Mouse (Mus musculus): ENCODE data around the gene Mllt6. TPM values are rescaled to one million over a fixed set of nuclear protein-coding genes. Genes with fewer than 3 reads are reported as not detected.

Gene Mllt6
- polyA plus RNA-seq, 1 experiment from 2014 or later: 2.1 TPM

DNA sequence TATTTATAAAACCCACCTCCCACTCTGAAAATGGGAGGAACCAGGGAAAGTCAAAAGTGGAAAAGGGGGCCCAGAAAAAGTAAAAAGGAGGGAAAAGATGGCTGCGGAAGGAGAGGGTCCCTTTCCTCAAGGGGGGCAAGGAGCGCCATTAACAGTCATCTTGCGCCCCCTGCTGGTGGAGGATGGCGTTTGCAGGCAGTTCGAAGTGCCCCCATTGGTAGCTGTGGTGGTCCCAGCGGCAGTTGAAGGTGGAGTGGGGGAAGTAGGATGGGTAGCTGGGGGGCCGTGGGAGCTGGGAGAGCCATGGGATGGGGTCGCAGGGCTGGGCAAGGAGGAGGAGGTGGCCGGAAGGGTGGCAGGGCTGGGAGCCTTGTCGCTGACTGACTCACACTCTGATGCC, 26.6 kb downstream of the Mllt6 start:
- no peaks in the 10 kb centered on the region for H3K27me3 ChIP-seq (replicated peaks; ENCODE audit: low read depth, poor library complexity, severe bottlenecking)
- H3K4me3 ChIP-seq: peak overlapping the region; percentile 21; the same call in 1 of the 2 replicates
- H3K9me3 ChIP-seq: no peaks in the 10 kb centered on the region
- H3K27ac ChIP-seq (replicated peaks): no peak overlapping the region
- peak; percentile 85 for DNase-seq (ENCODE audit: low spot score)
- peaks cover 80% of the 10 kb centered on the region for H3K36me3 ChIP-seq (replicated peaks)
- WGBS: 33% methylated on average over 10 of the region's 10 CpGs
- peaks cover 42% of the 10 kb centered on the region for H3K4me1 ChIP-seq

DNA sequence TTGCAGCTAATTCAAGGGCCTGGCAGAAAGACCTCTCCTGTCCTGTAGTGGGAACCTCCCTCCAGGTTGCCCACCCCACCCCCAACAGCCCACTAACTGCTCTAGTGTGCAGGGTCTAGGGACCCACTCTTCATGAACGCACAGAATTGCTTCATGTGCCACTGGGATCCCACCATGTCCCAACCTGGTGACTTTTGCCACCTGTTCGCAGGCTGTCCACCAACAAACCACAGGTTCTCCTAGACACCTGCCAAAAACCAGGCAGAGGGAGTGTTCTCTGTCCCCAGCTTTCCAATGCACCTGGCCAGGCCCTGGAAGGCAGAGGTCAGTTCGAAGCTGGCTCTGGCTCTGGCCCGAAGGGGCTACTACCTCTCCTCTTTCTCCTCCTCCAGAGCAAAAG, 31.2 kb downstream of the Mllt6 start:
- H3K4me3 ChIP-seq: peak overlapping the region; percentile 94; the same call in 1 of the 2 replicates
- WGBS: 92% methylated on average over 4 of the region's 4 CpGs
- H3K4me1 ChIP-seq: peaks cover 50% of the 10 kb centered on the region
- H3K9me3 ChIP-seq: no peaks in the 10 kb centered on the region
- H3K27ac ChIP-seq (replicated peaks): no peak overlapping the region
- no peak for DNase-seq (ENCODE audit: low spot score)
- peaks cover 68% of the 10 kb centered on the region for H3K36me3 ChIP-seq (replicated peaks)
- no peaks in the 10 kb centered on the region for H3K27me3 ChIP-seq (replicated peaks; ENCODE audit: low read depth, poor library complexity, severe bottlenecking)

DNA sequence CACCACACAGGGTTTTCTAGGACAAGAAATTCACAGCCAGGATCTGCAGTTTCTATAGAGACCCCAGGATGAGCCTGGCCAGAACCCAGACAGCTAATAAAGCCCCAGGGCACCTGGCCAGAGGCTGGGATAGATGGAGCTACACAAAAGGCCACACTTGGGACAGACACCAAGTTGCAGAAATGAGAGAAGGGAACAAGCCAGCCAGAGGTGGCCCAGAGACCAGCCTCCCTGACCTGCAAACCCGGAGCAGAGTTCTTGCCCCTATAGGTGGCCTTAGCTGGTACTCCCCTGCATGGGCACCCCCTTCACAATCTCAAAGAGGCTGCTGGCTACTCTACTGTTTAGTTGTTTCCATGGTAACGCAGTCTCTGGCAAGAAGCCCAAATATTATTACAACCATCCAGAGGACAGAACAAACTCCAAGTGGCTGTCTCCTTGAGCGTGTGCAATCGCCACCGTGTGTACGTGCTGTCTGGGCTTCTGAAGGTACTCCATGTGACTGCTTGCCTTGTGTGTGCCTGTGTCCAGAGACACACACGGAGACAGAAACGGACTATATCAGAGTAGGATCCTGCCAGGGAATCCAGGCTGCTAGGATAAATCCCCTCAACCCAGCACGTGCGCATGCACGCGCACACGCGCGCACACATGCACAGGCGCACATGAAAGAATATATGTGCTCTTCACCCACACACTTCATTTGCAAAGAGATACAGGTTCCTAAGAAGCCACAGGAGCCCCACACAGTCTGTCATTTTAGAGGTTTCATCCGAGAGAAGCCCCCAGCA, 31.9 kb downstream of the Mllt6 start:
- Histone ChIP-seq H3K27ac (replicated peaks) (peak overlapping the region; percentile 24; the same call in 1 of the 2 replicates), H3K4me3 (peak overlapping the region; percentile 94; the same call in 1 of the 2 replicates), H3K4me1 (peaks cover 50% of the 10 kb centered on the region), H3K36me3 (replicated peaks) (peaks cover 62% of the 10 kb centered on the region), H3K9me3 (no peaks in the 10 kb centered on the region), H3K27me3 (replicated peaks; ENCODE audit: low read depth, poor library complexity, severe bottlenecking) (no peaks in the 10 kb centered on the region)
- DNase-seq (ENCODE audit: low spot score): no peak
- 70% methylated on average over 17 of the region's 17 CpGs for WGBS

DNA sequence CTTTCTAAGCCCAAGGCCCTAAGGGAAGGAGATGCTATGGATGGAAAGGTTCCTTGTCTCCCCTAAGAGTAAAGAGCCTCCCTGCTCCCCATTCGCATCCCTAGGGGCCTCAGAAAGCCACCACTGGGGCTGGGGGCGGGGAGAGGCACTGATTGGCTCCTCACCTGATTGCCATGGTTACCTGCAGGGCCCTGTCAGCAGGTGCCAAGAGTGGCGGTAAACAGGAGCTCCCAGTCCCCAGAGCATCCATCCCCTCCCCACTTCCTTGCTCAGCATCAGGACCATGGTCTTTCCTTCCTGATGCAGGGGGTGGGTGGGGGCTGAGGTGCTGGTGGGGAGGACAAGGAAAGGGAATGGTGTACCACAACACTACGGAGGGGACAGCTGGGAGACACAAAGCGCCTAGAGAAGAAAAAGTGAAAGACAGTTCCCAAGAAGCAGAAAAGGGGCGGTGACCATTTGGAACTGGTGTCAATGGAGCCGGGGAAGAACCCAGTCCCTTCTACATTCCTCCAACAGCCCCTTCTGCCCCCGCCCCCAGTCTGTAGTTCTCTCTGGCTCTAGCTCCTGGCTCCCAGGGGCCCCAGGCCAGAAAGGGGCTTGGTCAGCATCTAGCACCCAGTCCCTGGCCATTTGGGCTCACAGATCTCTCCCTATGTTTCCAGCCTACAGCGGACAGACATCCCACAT, 32.6 kb downstream of the Mllt6 start:
- peak overlapping the region; percentile 35 for H3K27ac ChIP-seq (replicated peaks)
- H3K4me3 ChIP-seq: peak overlapping the region; percentile 94
- WGBS: 38% methylated on average over 9 of the region's 9 CpGs
- no peaks in the 10 kb centered on the region for H3K27me3 ChIP-seq (replicated peaks; ENCODE audit: low read depth, poor library complexity, severe bottlenecking)
- peaks cover 55% of the 10 kb centered on the region for H3K36me3 ChIP-seq (replicated peaks)
- no peaks in the 10 kb centered on the region for H3K9me3 ChIP-seq
- H3K4me1 ChIP-seq: peaks cover 54% of the 10 kb centered on the region
- no peak for DNase-seq (ENCODE audit: low spot score)

DNA sequence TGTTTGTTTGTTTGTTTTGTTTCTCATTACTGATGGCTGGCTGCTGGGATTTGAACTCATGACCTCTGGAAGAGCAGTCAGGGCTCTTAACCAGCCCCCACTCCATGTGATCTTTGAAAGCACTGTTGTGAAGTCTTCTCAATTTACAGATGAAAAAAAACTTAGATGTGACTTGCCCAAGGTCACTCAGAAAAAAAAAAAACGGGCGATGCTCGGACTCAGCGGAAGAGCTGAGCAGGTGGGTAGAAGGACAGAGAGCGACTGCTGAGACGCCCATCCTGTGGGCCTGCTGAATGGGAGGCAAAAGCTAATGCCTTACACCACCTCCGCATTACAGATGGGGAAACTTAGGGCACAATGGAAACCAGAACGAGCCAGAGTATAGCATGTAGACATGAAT, 33.5 kb downstream of the Mllt6 start:
- no peaks in the 10 kb centered on the region; the same call in 1 of the 2 replicates for H3K27me3 ChIP-seq (replicated peaks; ENCODE audit: low read depth, poor library complexity, severe bottlenecking)
- H3K27ac ChIP-seq (replicated peaks): no peak overlapping the region
- 59% methylated on average over 8 of the region's 8 CpGs for WGBS
- H3K9me3 ChIP-seq: no peaks in the 10 kb centered on the region
- H3K4me1 ChIP-seq: peaks cover 62% of the 10 kb centered on the region
- H3K4me3 ChIP-seq: peak overlapping the region; percentile 94
- peaks cover 47% of the 10 kb centered on the region for H3K36me3 ChIP-seq (replicated peaks)
- DNase-seq (ENCODE audit: low spot score): no peak

DNA sequence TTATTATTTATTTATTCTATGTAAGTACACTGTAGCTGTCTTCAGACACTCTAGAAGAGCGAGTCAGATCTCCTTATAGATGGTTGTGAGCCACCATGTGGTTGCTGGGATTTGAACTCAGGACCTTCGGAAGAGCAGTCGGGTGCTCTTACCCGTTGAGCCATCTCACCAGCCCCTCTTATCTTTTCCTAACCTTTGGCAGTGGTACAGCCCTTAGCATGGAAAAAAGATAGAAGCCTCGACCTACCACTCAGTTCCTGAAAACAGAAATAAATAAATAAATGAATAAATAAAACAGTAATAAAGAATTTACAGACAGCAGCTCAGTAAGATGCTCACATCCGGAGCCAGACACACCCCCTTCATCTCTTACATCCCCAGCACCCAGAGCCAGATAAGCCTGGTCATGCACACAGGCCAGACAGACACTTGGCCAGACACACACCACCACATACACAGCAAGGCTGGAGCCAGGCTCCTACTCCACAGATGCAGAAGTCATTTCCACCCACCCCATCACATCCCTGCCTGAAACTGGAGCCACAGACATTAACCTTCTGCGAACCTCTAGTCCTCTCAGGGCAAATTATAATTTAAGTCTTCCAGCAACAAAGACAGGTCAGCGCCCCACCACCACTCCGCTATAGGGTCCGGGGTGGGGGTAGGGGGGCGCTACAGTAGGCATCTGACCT, 34.1 kb downstream of the Mllt6 start:
- WGBS: 56% methylated on average over 11 of the region's 11 CpGs
- Histone ChIP-seq H3K4me1 (peaks cover 67% of the 10 kb centered on the region), H3K36me3 (replicated peaks) (peaks cover 40% of the 10 kb centered on the region)

DNA sequence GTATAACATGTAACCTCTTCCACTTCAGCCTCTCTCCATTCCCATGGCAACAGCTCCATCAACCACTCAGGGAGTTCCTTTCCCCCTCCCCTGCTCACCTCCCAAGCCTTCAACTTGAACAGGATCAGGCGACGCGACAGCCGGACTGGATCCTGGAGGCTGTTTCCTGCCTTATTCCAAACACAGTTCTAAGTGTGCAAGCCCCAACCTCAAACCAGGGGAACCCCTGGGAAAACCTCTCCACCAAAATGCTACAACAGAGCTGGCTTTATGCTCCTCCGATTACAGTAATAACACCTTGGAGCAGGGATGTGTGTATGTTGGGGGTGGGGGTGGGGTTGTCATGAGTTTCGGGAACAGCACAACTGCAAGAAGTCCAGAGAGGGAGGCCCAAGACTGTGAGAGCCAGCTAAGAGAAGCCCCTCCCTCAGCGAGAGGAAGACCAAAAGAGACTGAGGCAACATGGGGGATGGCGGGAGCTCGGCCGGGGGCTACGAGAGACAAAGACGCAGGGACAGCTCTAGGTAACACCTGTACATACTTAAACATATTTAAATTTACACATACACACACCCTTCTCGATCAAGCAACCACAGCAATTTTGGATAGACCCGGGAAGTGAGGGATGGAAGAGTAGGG, 34.8 kb downstream of the Mllt6 start:
- H3K9me3 ChIP-seq: no peaks in the 10 kb centered on the region
- H3K27me3 ChIP-seq (replicated peaks; ENCODE audit: low read depth, poor library complexity, severe bottlenecking): no peaks in the 10 kb centered on the region; the same call in 1 of the 2 replicates
- peaks cover 33% of the 10 kb centered on the region for H3K36me3 ChIP-seq (replicated peaks)
- peak overlapping the region; percentile 94 for H3K4me3 ChIP-seq
- H3K4me1 ChIP-seq: peaks cover 64% of the 10 kb centered on the region
- H3K27ac ChIP-seq (replicated peaks): peak overlapping the region; percentile 99
- WGBS: under 1% methylated on average over 14 of the region's 14 CpGs
- peak; percentile 70 for DNase-seq (ENCODE audit: low spot score)

More for the DNA sequence above, 34.1 kb downstream of the Mllt6 start:
- Histone ChIP-seq H3K9me3 (no peaks in the 10 kb centered on the region), H3K27me3 (replicated peaks; ENCODE audit: low read depth, poor library complexity, severe bottlenecking) (no peaks in the 10 kb centered on the region; the same call in 1 of the 2 replicates), H3K27ac (replicated peaks) (peak overlapping the region; percentile 99), H3K4me3 (peak overlapping the region; percentile 94)
- DNase-seq (ENCODE audit: low spot score): no peak

DNA sequence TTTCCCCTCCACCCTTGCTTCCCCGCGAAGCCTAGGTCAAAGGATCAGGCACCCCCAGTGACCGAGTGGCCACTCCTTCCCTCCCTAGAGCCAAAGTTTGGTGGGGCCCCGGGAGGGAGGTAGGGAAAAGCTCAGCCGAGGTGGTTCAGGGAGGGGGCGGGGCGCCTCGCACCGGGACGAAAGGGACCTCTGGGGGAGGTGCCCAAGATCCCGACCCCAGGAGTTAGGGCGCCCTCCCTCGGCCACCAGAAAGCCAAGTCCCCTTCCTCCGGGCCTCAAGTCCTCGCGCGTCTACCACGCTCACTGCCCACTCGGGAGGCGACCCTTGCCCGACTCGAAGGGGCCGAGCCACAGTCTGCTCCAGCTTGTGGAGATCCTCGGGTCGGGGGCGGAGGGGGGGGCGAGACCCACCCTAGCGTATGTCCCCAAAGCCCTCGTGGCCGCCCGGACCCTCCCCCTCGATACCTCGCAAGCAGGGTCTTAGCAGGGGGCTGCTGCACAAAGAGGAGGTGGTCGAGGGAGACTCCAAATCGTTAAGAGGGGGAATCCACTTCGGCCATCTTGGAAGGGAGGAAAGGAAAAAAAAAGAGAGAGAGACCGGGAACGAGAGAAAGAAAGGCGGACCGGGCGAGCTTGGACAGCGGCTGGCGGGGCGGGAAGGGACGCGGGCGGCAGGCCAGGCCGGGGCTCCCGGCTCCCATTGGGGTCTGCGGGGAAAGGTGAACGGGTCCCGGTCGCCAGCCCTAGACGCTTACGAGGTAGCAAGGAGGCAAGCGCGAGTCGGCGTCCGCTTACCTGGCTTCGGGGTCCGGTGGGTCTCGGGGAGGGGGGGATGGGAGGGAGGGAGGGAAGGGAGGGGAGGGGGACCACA, 35.8 kb downstream of the Mllt6 start:
- DNase-seq (ENCODE audit: low spot score): peak; percentile 91
- H3K27me3 ChIP-seq (replicated peaks; ENCODE audit: low read depth, poor library complexity, severe bottlenecking): no peaks in the 10 kb centered on the region; the same call in 1 of the 2 replicates
- peaks cover 26% of the 10 kb centered on the region for H3K36me3 ChIP-seq (replicated peaks)
- WGBS: under 1% methylated on average over 63 of the region's 63 CpGs
- H3K4me3 ChIP-seq: peak overlapping the region; percentile 94
- peaks cover 63% of the 10 kb centered on the region for H3K4me1 ChIP-seq
- H3K9me3 ChIP-seq: no peaks in the 10 kb centered on the region
- H3K27ac ChIP-seq (replicated peaks): peak overlapping the region; percentile 99

DNA sequence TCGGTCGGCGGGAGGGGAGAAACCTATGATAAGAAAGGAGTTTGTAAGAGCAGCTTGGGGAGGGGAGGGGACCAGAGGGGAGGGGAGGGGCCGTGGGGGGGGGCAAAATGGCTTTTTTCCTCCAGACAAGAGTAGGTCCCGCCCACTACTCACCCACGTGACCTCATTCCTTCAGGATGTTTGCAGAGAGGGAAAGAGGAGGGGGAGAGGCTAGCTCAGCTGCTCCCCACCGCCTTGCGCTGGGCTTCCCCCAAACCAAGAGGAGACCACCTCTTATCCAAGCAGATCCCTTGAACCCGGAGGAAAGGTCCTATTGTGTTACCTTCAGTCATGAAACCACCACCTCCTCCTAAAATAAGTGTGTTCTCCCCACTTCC, 36.4 kb downstream of the Mllt6 start:
- DNase-seq (ENCODE audit: low spot score): peak; percentile 97
- H3K4me1 ChIP-seq: peaks cover 64% of the 10 kb centered on the region
- 0% methylated on average over 6 of the region's 9 CpGs for WGBS

DNA sequence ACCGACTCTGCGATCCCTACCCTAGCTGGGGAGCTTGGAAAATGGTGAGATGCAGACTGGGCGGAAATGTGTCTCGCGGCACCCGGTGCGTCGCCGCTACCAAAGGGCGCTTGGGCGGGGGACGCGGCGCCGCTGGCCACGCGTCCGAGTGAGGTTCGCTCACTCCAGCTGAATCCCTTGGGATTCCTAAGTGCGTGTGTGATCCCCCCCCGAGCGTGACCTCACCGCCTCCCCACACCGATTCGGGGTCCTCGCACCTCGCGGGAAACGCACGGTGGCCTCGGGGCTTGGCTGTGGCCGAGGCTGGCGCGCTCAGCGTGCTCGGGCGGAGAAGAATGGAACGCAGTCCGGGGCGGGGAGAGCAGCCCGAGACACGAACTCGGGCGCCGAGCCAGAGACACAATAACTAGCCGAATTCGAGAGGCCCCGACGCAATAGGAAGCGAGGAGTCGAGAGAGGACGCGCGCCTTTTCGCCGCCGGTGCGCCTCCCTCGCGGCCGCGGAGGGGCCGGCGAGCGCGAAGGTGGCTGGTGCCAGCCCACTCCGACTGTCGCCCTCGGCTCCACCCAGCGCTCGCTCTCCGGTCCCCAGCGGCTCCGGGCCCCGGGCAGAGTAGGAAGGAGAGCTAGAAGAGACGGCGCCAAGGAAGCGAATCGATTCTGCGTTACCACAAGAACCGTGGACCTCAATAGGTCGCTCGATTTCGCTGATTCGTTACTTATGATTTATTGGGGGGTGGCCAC, 37.0 kb downstream of the Mllt6 start, which contains the start of gene Pcgf2:
Pcgf2 (minus strand) TSS at position 495 of the 743 bp plus-strand sequence.
- DNase-seq (ENCODE audit: low spot score): peak; percentile 80
- Histone ChIP-seq H3K27me3 (replicated peaks; ENCODE audit: low read depth, poor library complexity, severe bottlenecking) (no peaks in the 10 kb centered on the region; the same call in 1 of the 2 replicates), H3K27ac (replicated peaks) (peak within 1 kb of the TSS; percentile 99), H3K36me3 (replicated peaks) (peaks cover 22% of the 10 kb centered on the region), H3K4me3 (peak within 1 kb of the TSS; percentile 94), H3K9me3 (no peaks in the 10 kb centered on the region), H3K4me1 (peaks cover 61% of the 10 kb centered on the region)
- WGBS: under 1% methylated on average over 85 of the region's 85 CpGs

More for the DNA sequence above, 36.4 kb downstream of the Mllt6 start:
- Histone ChIP-seq H3K9me3 (no peaks in the 10 kb centered on the region), H3K36me3 (replicated peaks) (peaks cover 22% of the 10 kb centered on the region), H3K27ac (replicated peaks) (peak overlapping the region; percentile 99), H3K4me3 (peak overlapping the region; percentile 94), H3K27me3 (replicated peaks; ENCODE audit: low read depth, poor library complexity, severe bottlenecking) (no peaks in the 10 kb centered on the region; the same call in 1 of the 2 replicates)

Measured in embryonic facial prominence, embryonic 10.5 days (tissue).